In the genomic region with DNA sequence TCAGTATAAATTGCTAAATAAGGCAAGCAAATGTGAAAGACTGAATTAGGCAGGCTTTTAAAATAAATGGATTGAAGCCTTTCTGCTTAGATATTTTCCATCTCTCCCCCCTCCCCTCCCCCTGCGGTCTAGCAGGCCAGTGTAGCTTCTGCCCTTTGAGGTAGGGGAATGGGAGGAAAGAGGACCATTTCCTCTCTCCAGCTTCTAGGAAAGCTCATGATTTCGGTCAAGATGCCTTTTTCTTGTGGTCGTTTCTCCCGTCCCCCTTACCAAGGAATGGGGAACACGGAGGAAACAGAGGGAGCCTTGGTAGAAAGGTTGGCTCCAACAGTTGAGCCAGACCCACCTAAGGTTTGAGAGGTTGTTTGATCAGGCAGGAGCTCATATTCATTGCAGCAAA, we compare ENCODE assay signal across 12 mouse cellular contexts. TPM values are rescaled to one million over a fixed set of nuclear protein-coding genes. Genes with fewer than 3 reads are reported as not detected.
DNase-seq lines count a peak whose midpoint lies in the region; ATAC-seq and TF ChIP-seq lines count a peak whose summit lies in the region.
"Had no signal": no experiment of that assay in that cellular context is flagged by ENCODE, and none has a peak within 500 bp of the region (broad histone marks: within the 10 kb centered on the region; RNA-seq: fewer than 3 reads in every experiment).

No protein-coding gene starts in this region.

- peak overlapping the region; percentile 39 for H3K9ac ChIP-seq in hindbrain, embryonic 12.5 days
- peak overlapping the region; percentile 32; the same call in 1 of the 2 replicates for H3K9ac ChIP-seq in midbrain, embryonic 14.5 days (replicated peaks; ENCODE audit: low read length)
- H3K9ac ChIP-seq: liver, embryonic 15.5 days had no signal

- peak overlapping the region; percentile 65; the same call in 1 of the 2 replicates for H3K27ac ChIP-seq in layer of hippocampus, adult 2 months
- peak overlapping the region; percentile 98; the same call in 1 of the 2 replicates for H3K27ac ChIP-seq in hindbrain, embryonic 12.5 days
- peak overlapping the region; percentile 79 for H3K27ac ChIP-seq in midbrain, embryonic 14.5 days (replicated peaks; ENCODE audit: low read depth, low read length)
- H3K27ac ChIP-seq: liver, embryonic 15.5 days had no signal

- no peak for TF ChIP-seq CTCF in layer of hippocampus, adult 2 months (conservative IDR thresholded peaks at IDR 0.05)

- no peaks in the 10 kb centered on the region for H3K9me3 ChIP-seq in hindbrain, embryonic 12.5 days (replicated peaks)
- H3K9me3 ChIP-seq in midbrain, embryonic 14.5 days (ENCODE audit: control insufficient read depth, low read length): no peaks in the 10 kb centered on the region
- H3K9me3 ChIP-seq: liver, embryonic 15.5 days had no signal

- peaks cover 42% of the 10 kb centered on the region for H3K4me1 ChIP-seq in hindbrain, embryonic 12.5 days
- H3K4me1 ChIP-seq in midbrain, embryonic 14.5 days (ENCODE audit: control insufficient read depth, insufficient read depth, low read length): no peaks in the 10 kb centered on the region

- no peak for ATAC-seq in hindbrain, embryonic 12.5 days (ENCODE audit: low FRiP score)
- ATAC-seq in midbrain, embryonic 14.5 days (ENCODE audit: low FRiP score, low TSS enrichment): no peak
- ATAC-seq in erythroid progenitor cell, adult 5-6 weeks (replicated peaks; ENCODE audit: low FRiP score, poor library complexity, severe bottlenecking): no peak
- ATAC-seq in granulocyte monocyte progenitor cell, adult 5-6 weeks (replicated peaks; ENCODE audit: poor library complexity, severe bottlenecking): no peak
- ATAC-seq: intestine, postnatal 0 days had no signal

- DNase-seq in layer of hippocampus, adult 2 months (ENCODE audit: low spot score in 2 of 2): peak in 1 of 2 experiments; percentile 4
- DNase-seq in layer of hippocampus, adult 8-10 months (ENCODE audit: low spot score in 2 of 2): no peak
- no peak for DNase-seq in midbrain, embryonic 14.5 days
- no peak for DNase-seq in heart, adult 8-10 months (ENCODE audit: low spot score)
- no peak for DNase-seq in frontal cortex, adult 2 months (ENCODE audit: extremely low spot score in 1 of 2, low spot score in 1 of 2)
- DNase-seq: heart, adult 11 months; layer of hippocampus, adult 9-11 months had no signal

- peaks cover 71% of the 10 kb centered on the region for H3K27me3 ChIP-seq in hindbrain, embryonic 12.5 days
- peaks cover 61% of the 10 kb centered on the region for H3K27me3 ChIP-seq in midbrain, embryonic 14.5 days (ENCODE audit: control insufficient read depth, insufficient read depth, low read length)

- H3K4me3 ChIP-seq in layer of hippocampus, adult 2 months: peak overlapping the region; percentile 24; the same call in 1 of the 2 replicates
- peak overlapping the region; percentile 72 for H3K4me3 ChIP-seq in hindbrain, embryonic 12.5 days
- H3K4me3 ChIP-seq in midbrain, embryonic 14.5 days (replicated peaks; ENCODE audit: low read depth, low read length): peak overlapping the region; percentile 52
- H3K4me3 ChIP-seq: liver, embryonic 15.5 days had no signal

- H3K4me2 ChIP-seq in hindbrain, embryonic 12.5 days (replicated peaks): peak overlapping the region; percentile 56
- H3K4me2 ChIP-seq in midbrain, embryonic 14.5 days (ENCODE audit: low read length): peak overlapping the region; percentile 56
- H3K4me2 ChIP-seq: liver, embryonic 15.5 days had no signal

- H3K36me3 ChIP-seq in hindbrain, embryonic 12.5 days: no peaks in the 10 kb centered on the region
- H3K36me3 ChIP-seq in midbrain, embryonic 14.5 days (ENCODE audit: control insufficient read depth, insufficient read depth, low read length): no peaks in the 10 kb centered on the region
- H3K36me3 ChIP-seq: liver, embryonic 15.5 days had no signal

- under 1% methylated on average over 5 of the region's 5 CpGs for WGBS in hindbrain, embryonic 12.5 days
- 8% methylated on average over 5 of the region's 5 CpGs for WGBS in midbrain, embryonic 14.5 days

RNA-seq across cellular contexts. Expression of a gene that starts 2.6 kb away (rescaled TPM):
- 10 to 100 TPM; 17.7 to 21.9 TPM for total RNA-seq in layer of hippocampus, adult 2 months (2021)
- 10 to 100 TPM; 15.0 to 20.8 (median 18.6) TPM for total RNA-seq in layer of hippocampus, adult 8-10 months (2022)
- polyA plus RNA-seq in hindbrain, embryonic 12.5 days (2016; fragmentation: Nextera tagmentation; extraction: Ambion mirVana): 18.3 TPM in 2 replicates
- polyA plus RNA-seq in midbrain, embryonic 14.5 days (2014; fragmentation: Nextera tagmentation; extraction: Ambion mirVana): 10.3 and 10.8 TPM in 2 replicates
- under 1 TPM in 1 of 4 experiments, not detected in 3; 0.11 TPM for total RNA-seq in heart, adult 8-10 months (2022)
- not detected in 2 replicates for total RNA-seq in erythroid progenitor cell, adult 5-6 weeks (2015; ENCODE audit: low replicate concordance)
- not detected in 2 replicates for total RNA-seq in erythroid progenitor cell, adult 5-6 weeks (2017; ENCODE audit: low replicate concordance)
- total RNA-seq in granulocyte monocyte progenitor cell, adult 5-6 weeks (2014; fragmentation: Nextera tagmentation): not detected in 2 replicates
- total RNA-seq in granulocyte monocyte progenitor cell, adult 5-6 weeks (2017): not detected in 2 replicates
- 21.3 and 21.5 TPM in 2 replicates for polyA plus RNA-seq in frontal cortex, adult 2 months (2012; rRNA removed)
- polyA plus RNA-seq: intestine, postnatal 0 days; liver, embryonic 15.5 days had no signal

RNA-seq across cellular contexts. Expression of a gene that starts 7.2 kb away (rescaled TPM):
- 1 to 10 TPM; 3.9 to 4.4 TPM for total RNA-seq in layer of hippocampus, adult 2 months (2021)
- total RNA-seq in layer of hippocampus, adult 8-10 months (2022): 1 to 10 TPM; 2.6 to 6.1 (median 4.2) TPM
- polyA plus RNA-seq in hindbrain, embryonic 12.5 days (2016; fragmentation: Nextera tagmentation; extraction: Ambion mirVana): 18.1 and 25.0 TPM in 2 replicates
- 9.9 and 14.9 TPM in 2 replicates for polyA plus RNA-seq in midbrain, embryonic 14.5 days (2014; fragmentation: Nextera tagmentation; extraction: Ambion mirVana)
- not detected for total RNA-seq in heart, adult 8-10 months (2022)
- not detected in 2 replicates for total RNA-seq in erythroid progenitor cell, adult 5-6 weeks (2015; ENCODE audit: low replicate concordance)
- total RNA-seq in erythroid progenitor cell, adult 5-6 weeks (2017; ENCODE audit: low replicate concordance): not detected in 2 replicates
- not detected in 2 replicates for total RNA-seq in granulocyte monocyte progenitor cell, adult 5-6 weeks (2014; fragmentation: Nextera tagmentation)
- not detected in 2 replicates for total RNA-seq in granulocyte monocyte progenitor cell, adult 5-6 weeks (2017)
- polyA plus RNA-seq in frontal cortex, adult 2 months (2012; rRNA removed): 2.9 and 3.4 TPM in 2 replicates
- polyA plus RNA-seq: intestine, postnatal 0 days; liver, embryonic 15.5 days had no signal

RNA-seq across cellular contexts. Expression of a gene that starts 17.7 kb away (rescaled TPM):
- total RNA-seq in layer of hippocampus, adult 2 months (2021): not detected
- under 1 TPM in 1 of 4 experiments, not detected in 3; 0.51 TPM for total RNA-seq in layer of hippocampus, adult 8-10 months (2022)
- 0.55 and 0.58 TPM in 2 replicates for polyA plus RNA-seq in hindbrain, embryonic 12.5 days (2016; fragmentation: Nextera tagmentation; extraction: Ambion mirVana)
- polyA plus RNA-seq in midbrain, embryonic 14.5 days (2014; fragmentation: Nextera tagmentation; extraction: Ambion mirVana): 0.38 and 0.72 TPM in 2 replicates
- total RNA-seq in heart, adult 8-10 months (2022): not detected
- total RNA-seq in erythroid progenitor cell, adult 5-6 weeks (2015; ENCODE audit: low replicate concordance): not detected in 2 replicates
- total RNA-seq in erythroid progenitor cell, adult 5-6 weeks (2017; ENCODE audit: low replicate concordance): not detected in 2 replicates
- not detected in 2 replicates for total RNA-seq in granulocyte monocyte progenitor cell, adult 5-6 weeks (2014; fragmentation: Nextera tagmentation)
- total RNA-seq in granulocyte monocyte progenitor cell, adult 5-6 weeks (2017): not detected in 2 replicates
- polyA plus RNA-seq in frontal cortex, adult 2 months (2012; rRNA removed): not detected in 2 replicates
- polyA plus RNA-seq: intestine, postnatal 0 days; liver, embryonic 15.5 days had no signal

RNA-seq across cellular contexts. Expression of a gene that starts 21.7 kb away (rescaled TPM):
- under 1 TPM; 0.17 to 0.36 TPM for total RNA-seq in layer of hippocampus, adult 2 months (2021)
- under 1 TPM; 0.32 to 0.92 (median 0.55) TPM for total RNA-seq in layer of hippocampus, adult 8-10 months (2022)
- 2.8 and 4.0 TPM in 2 replicates for polyA plus RNA-seq in hindbrain, embryonic 12.5 days (2016; fragmentation: Nextera tagmentation; extraction: Ambion mirVana)
- 0.70 and 0.75 TPM in 2 replicates for polyA plus RNA-seq in midbrain, embryonic 14.5 days (2014; fragmentation: Nextera tagmentation; extraction: Ambion mirVana)
- total RNA-seq in heart, adult 8-10 months (2022): not detected
- total RNA-seq in erythroid progenitor cell, adult 5-6 weeks (2015; ENCODE audit: low replicate concordance): not detected in 2 replicates
- not detected in 2 replicates for total RNA-seq in erythroid progenitor cell, adult 5-6 weeks (2017; ENCODE audit: low replicate concordance)
- not detected in 2 replicates for total RNA-seq in granulocyte monocyte progenitor cell, adult 5-6 weeks (2014; fragmentation: Nextera tagmentation)
- total RNA-seq in granulocyte monocyte progenitor cell, adult 5-6 weeks (2017): not detected in 2 replicates
- polyA plus RNA-seq in frontal cortex, adult 2 months (2012; rRNA removed): 0.06 and 0.10 TPM in 2 replicates
- polyA plus RNA-seq: intestine, postnatal 0 days; liver, embryonic 15.5 days had no signal

Comparison
In these comparisons a context has a peak if more than half of its experiments do, and no peak if none do; other contexts are left out.
1. RNA of a gene that starts 2.6 kb away (total RNA-seq): 17.7 to 21.9 TPM in layer of hippocampus, adult 2 months and 15.0 to 20.8 TPM in layer of hippocampus, adult 8-10 months; 0.11 TPM in heart, adult 8-10 months, not detected in erythroid progenitor cell, adult 5-6 weeks and not detected in granulocyte monocyte progenitor cell, adult 5-6 weeks; every median in the first group is over 10 times any median in the second.
2. Peak in every context shown above with its lines, with median percentiles within 50 percentile points of each other: H3K27ac ChIP-seq and H3K4me3 ChIP-seq.